Mouse (Mus musculus) bone marrow macrophage, adult 2 months (primary cell): ENCODE measurements around the gene Mlxipl. TPM values are rescaled to one million over a fixed set of nuclear protein-coding genes. Genes with fewer than 3 reads are reported as not detected.

Experiments
- H3K27ac ChIP-seq: 2 replicates; pipeline ENCODE4 v1.5.1; 2012; ENCODE audit warnings: low read depth, low read length; ENCODE audit not compliant: insufficient read depth
- H3K4me1 ChIP-seq: 2 replicates; pipeline ENCODE4 v1.6.1; 2012; ENCODE audit warnings: low read length; ENCODE audit not compliant: control insufficient read depth, insufficient read depth
- H3K4me3 ChIP-seq: 2 replicates; pipeline ENCODE4 v1.5.1; 2012; ENCODE audit warnings: mild to moderate bottlenecking, low read length, moderate library complexity; ENCODE audit not compliant: insufficient read depth
- CTCF ChIP-seq: IDR thresholded peaks from 2 replicates; pipeline ENCODE4 v1.5.1; 2012; ENCODE audit warnings: low read depth, mild to moderate bottlenecking, low read length, moderate library complexity
- POLR2A ChIP-seq: IDR thresholded peaks from 2 replicates; pipeline ENCODE4 v1.6.1; 2012; ENCODE audit warnings: mild to moderate bottlenecking, low read depth, low read length, borderline replicate concordance
- polyA plus RNA-seq: library from polyadenylated mRNA; stranded (reverse); fragments of >200 nt; gene quantifications from 2 replicates; pipeline ENCODE4 v1.2.4, GENCODE M21; 2012; ENCODE audit not compliant: missing spikeins, insufficient read depth, insufficient read length

Gene Mlxipl
- polyA plus RNA-seq, 1 experiment, result not detected

DNA sequence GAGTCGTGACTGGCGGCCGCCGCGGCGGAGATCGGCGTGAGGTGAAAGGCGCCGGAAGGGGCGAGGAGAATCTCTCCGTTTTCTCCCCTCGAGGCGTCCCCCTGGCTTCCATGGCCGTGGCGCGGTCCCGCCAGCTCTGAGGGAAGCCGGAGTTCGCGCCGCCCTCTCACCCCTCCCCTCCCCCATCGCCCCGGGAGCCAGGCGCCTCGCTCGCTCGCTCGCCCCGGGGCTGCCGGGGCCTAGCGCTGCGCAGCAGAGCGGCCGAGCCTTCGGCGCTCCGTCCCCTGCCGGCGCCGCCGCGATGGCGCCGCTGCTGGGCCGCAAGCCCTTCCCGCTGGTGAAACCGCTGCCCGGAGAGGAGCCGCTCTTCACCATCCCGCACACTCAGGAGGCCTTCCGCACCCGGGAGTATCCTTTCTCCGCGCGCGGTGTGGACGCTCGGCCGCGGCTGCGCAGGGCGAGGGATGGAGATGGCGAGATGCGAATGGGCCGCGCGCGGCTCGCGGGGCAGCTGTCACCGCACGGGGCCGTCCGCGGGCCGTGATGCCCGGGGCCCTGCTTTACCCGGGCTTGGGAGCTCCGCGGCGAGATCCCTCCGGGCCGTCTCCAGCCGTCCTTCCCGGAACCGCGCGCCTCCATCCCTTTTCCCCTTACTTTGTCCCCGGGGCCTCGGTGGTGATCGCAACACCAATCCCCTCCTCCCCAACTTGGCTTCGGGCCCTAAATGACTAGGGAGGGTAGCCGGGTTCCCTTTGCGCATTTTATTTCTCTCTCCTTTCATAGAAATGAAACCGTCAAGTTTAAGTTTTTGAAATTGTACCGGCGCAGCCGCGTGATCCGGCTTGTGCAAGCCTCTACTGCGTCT is 97.9 kb downstream of the Mlxipl start:
- Histone ChIP-seq H3K4me3 (peak overlapping the region; percentile 83), H3K27ac (peak overlapping the region; percentile 86), H3K4me1 (peaks cover 21% of the 10 kb centered on the region)
- TF ChIP-seq POLR2A, result no peak
- no peak for TF ChIP-seq CTCF

Other genes with a start within 250 kb of the Mlxipl start
- not detected in 2 replicates for gene Tmem270, start 183.2 kb upstream of the Mlxipl start, polyA plus RNA-seq
- gene Cldn13, start 174.4 kb upstream of the Mlxipl start, polyA plus RNA-seq, result not detected in 2 replicates
- 7.0 and 8.4 TPM in 2 replicates for gene Mettl27, start 157.5 kb upstream of the Mlxipl start, polyA plus RNA-seq
- gene Cldn4, start 143.0 kb upstream of the Mlxipl start, polyA plus RNA-seq, result not detected in 2 replicates
- gene Cldn3, start 103.7 kb upstream of the Mlxipl start, polyA plus RNA-seq, result not detected in 2 replicates
- 12.2 and 13.0 TPM in 2 replicates for gene Abhd11, start 80.7 kb upstream of the Mlxipl start, polyA plus RNA-seq
- 0.76 and 0.84 TPM in 2 replicates for gene Stx1a, start 66.4 kb upstream of the Mlxipl start, polyA plus RNA-seq
- 21.6 and 22.4 TPM in 2 replicates for gene Dnajc30, start 25.7 kb upstream of the Mlxipl start, polyA plus RNA-seq
- 45.0 and 57.1 TPM in 2 replicates for gene Bud23, start 24.9 kb upstream of the Mlxipl start, polyA plus RNA-seq
- gene Vps37d, start 11.6 kb upstream of the Mlxipl start, polyA plus RNA-seq, result not detected in 2 replicates
- 5.9 and 6.2 TPM in 2 replicates for gene Tbl2, start 59.8 kb downstream of the Mlxipl start, polyA plus RNA-seq
- 48.9 and 57.6 TPM in 2 replicates for gene Bcl7b, start 78.4 kb downstream of the Mlxipl start, polyA plus RNA-seq
- gene Baz1b, start 97.4 kb downstream of the Mlxipl start, polyA plus RNA-seq, result 57.5 and 58.9 TPM in 2 replicates
- not detected in 2 replicates for gene Fzd9, start 161.3 kb downstream of the Mlxipl start, polyA plus RNA-seq